Mouse (Mus musculus) bone marrow, adult 2 months (tissue): ENCODE results near the gene H2-K1.

Source experiments
- CTCF ChIP-seq: fragments of 200-500 bp; IDR thresholded peaks from 2 replicates; pipeline ENCODE4 v1.5.1; 2011; ENCODE audit warnings: low read length, control low read depth; ENCODE audit not compliant: control insufficient read depth, insufficient read depth
- POLR2A ChIP-seq: fragments of 200-500 bp; IDR thresholded peaks from 2 replicates; pipeline ENCODE4 v1.6.1; 2011; ENCODE audit warnings: low read depth, mild to moderate bottlenecking, control low read depth, low read length, borderline replicate concordance; ENCODE audit not compliant: control insufficient read depth

GRCm38 (mm10) chr17:34003426-34003825, 3.3 kb upstream of the H2-K1 start:
- TF ChIP-seq CTCF (peak; percentile 70), POLR2A (no peak)
